Mouse (Mus musculus) hindbrain, embryonic 14.5 days (tissue): Measurements from ENCODE around the gene Cox19. TPM values are rescaled to one million over a fixed set of nuclear protein-coding genes. Genes with fewer than 3 reads are reported as not detected.
A peak's percentile ranks its signal among the peaks of the same experiment; 100 is the strongest.

ENCODE experiments used
- ATAC-seq: fragments of 200-750 bp; cut with Nextera tagmentation; 2 replicates; pipeline ENCODE4 v1.8.0; 2017; ENCODE audit warnings: moderate number of reproducible peaks, mild to moderate bottlenecking, moderate TSS enrichment, moderate library complexity; ENCODE audit not compliant: low FRiP score
- DNase-seq: peaks from one replicate; pipeline ENCODE4 v3.0.0-alpha.2; 2015; ENCODE audit warnings: low spot score
- H3K27ac ChIP-seq: fragments of 300-500 bp; sonication (generic); 2 replicates; pipeline ENCODE4 v1.5.1; 2014; ENCODE audit warnings: mild to moderate bottlenecking, moderate library complexity
- H3K27me3 ChIP-seq: fragments of 300-500 bp; sonication (generic); 2 replicates; pipeline ENCODE4 v1.6.1; 2014; ENCODE audit warnings: mild to moderate bottlenecking, low read length, mixed read lengths; ENCODE audit not compliant: control insufficient read depth, insufficient read depth
- H3K36me3 ChIP-seq: fragments of 300-500 bp; sonication (generic); replicated peaks from 2 replicates; pipeline ENCODE4 v1.6.1; 2014; ENCODE audit not compliant: control insufficient read depth, insufficient read depth
- H3K4me1 ChIP-seq: fragments of 300-500 bp; sonication (generic); replicated peaks from 2 replicates; pipeline ENCODE4 v1.6.1; 2014; ENCODE audit warnings: antibody characterized with exemption, low read length, mixed read lengths; ENCODE audit not compliant: control insufficient read depth, insufficient read depth
- H3K4me2 ChIP-seq: fragments of 300-500 bp; sonication (generic); replicated peaks from 2 replicates; pipeline ENCODE4 v1.6.1; 2014; ENCODE audit warnings: mild to moderate bottlenecking, moderate library complexity
- H3K4me3 ChIP-seq: fragments of 300-500 bp; sonication (generic); replicated peaks from 2 replicates; pipeline ENCODE4 v1.5.1; 2014; ENCODE audit warnings: mild to moderate bottlenecking, low read length
- H3K9ac ChIP-seq: fragments of 300-500 bp; sonication (generic); 2 replicates; pipeline ENCODE4 v1.6.1; 2014
- H3K9me3 ChIP-seq: fragments of 300-500 bp; sonication (generic); 2 replicates; pipeline ENCODE4 v1.6.1; 2016; ENCODE audit warnings: low read length; ENCODE audit not compliant: control insufficient read depth
- WGBS: fragments of 180-500 bp; shearing (Covaris S2); extraction: QIAGEN DNeasy Blood & Tissue Kit; methylation state at CpG from one replicate; pipeline ENCODE4 v1.1.7; 2014; 5-methylcytosine and 5-hydroxymethylcytosine counted together
- polyA plus RNA-seq: library from polyadenylated mRNA; unstranded; fragments of >200 nt; fragmentation: Nextera tagmentation; extraction: Ambion mirVana; gene quantifications from 2 replicates; pipeline ENCODE4 v1.2.1, GENCODE M21; 2014

Cox19 gene
- polyA plus RNA-seq, 1 experiment from 2014 or later: 110 TPM

- H3K27me3 ChIP-seq: peaks cover 40% of the 10 kb centered on the region
- H3K4me3 ChIP-seq: no peak overlapping the region
- DNase-seq (no peak), ATAC-seq (no peak)
- H3K4me2 ChIP-seq: no peak overlapping the region
- H3K36me3 ChIP-seq: no peaks in the 10 kb centered on the region
- WGBS: 61% methylated on average over 13 of the region's 13 CpGs
- H3K4me1 ChIP-seq: peaks cover 19% of the 10 kb centered on the region
- H3K9me3 ChIP-seq: no peaks in the 10 kb centered on the region
- no peak overlapping the region for H3K9ac ChIP-seq
- no peak overlapping the region for H3K27ac ChIP-seq
Observed at GRCm38 (mm10) chr5:139326111-139326696, 25.0 kb downstream of the Cox19 start.

DNA sequence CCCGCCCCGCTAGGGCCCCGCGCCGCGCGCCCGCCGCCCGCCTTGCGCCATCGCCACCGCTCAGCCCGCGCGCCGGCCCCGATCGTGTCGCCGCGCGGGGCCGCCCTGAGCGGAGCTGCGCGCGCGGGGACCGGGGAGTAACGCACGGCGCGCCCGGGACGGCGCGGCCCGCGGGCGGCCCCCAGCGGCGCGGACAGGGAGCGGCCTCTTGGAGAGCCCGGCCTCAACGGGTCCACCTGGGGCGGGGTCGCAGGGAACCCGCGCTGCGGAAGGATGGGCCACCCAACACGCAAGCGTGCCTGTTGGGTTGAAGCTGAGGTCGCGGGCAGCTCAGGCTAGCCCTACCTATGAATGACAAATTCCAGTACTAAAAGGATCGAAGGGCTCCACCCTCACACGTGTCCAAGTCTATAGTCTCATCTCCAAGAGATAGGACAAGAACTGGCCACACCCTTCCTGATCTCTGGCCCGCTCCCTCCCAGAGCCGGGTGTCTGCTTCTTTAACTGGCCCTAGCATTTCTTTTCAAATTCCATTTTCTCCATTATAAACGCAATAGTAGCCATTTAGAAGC is 25.7 kb downstream of the Cox19 start, which contains the start of gene Adap1:
Adap1 (minus strand) TSS at position 228 of the 572 bp plus-strand sequence.
- H3K36me3 ChIP-seq: no peaks in the 10 kb centered on the region
- peaks cover 19% of the 10 kb centered on the region for H3K4me1 ChIP-seq
- H3K4me2 ChIP-seq: peak within 1 kb of the TSS; percentile 77
- H3K4me3 ChIP-seq: peak within 1 kb of the TSS; percentile 80
- H3K9ac ChIP-seq: peak within 1 kb of the TSS; percentile 90
- DNase-seq (peak; percentile 65), ATAC-seq (peak; percentile 81)
- no peaks in the 10 kb centered on the region for H3K9me3 ChIP-seq
- peak within 1 kb of the TSS; percentile 74 for H3K27ac ChIP-seq
- H3K27me3 ChIP-seq: peaks cover 40% of the 10 kb centered on the region
- 3% methylated on average over 54 of the region's 61 CpGs for WGBS

GRCm38 (mm10) chr5:139324691-139325394 is 26.4 kb downstream of the Cox19 start:
- DNase-seq: peak; percentile 32
- Histone ChIP-seq H3K9me3 (no peaks in the 10 kb centered on the region), H3K4me3 (peak overlapping the region; percentile 80), H3K27ac (peak overlapping the region; percentile 74), H3K27me3 (peaks cover 39% of the 10 kb centered on the region), H3K9ac (peak overlapping the region; percentile 90), H3K36me3 (no peaks in the 10 kb centered on the region), H3K4me1 (peaks cover 19% of the 10 kb centered on the region), H3K4me2 (peak overlapping the region; percentile 77)
- WGBS: 2% methylated on average over 61 of the region's 62 CpGs
- peak; percentile 53 for ATAC-seq

- H3K4me1 ChIP-seq: peaks cover 19% of the 10 kb centered on the region
- H3K27ac ChIP-seq: no peak overlapping the region
- peak; percentile 33 for DNase-seq
- no peaks in the 10 kb centered on the region for H3K36me3 ChIP-seq
- H3K4me2 ChIP-seq: peak overlapping the region; percentile 77
- H3K9ac ChIP-seq: peak overlapping the region; percentile 90
- ATAC-seq: no peak
- no peaks in the 10 kb centered on the region for H3K9me3 ChIP-seq
- WGBS: 55% methylated on average over 5 of the region's 5 CpGs
- peak overlapping the region; percentile 80 for H3K4me3 ChIP-seq
- peaks cover 34% of the 10 kb centered on the region for H3K27me3 ChIP-seq
Observed at GRCm38 (mm10) chr5:139324045-139324491, 27.1 kb downstream of the Cox19 start.

DNA sequence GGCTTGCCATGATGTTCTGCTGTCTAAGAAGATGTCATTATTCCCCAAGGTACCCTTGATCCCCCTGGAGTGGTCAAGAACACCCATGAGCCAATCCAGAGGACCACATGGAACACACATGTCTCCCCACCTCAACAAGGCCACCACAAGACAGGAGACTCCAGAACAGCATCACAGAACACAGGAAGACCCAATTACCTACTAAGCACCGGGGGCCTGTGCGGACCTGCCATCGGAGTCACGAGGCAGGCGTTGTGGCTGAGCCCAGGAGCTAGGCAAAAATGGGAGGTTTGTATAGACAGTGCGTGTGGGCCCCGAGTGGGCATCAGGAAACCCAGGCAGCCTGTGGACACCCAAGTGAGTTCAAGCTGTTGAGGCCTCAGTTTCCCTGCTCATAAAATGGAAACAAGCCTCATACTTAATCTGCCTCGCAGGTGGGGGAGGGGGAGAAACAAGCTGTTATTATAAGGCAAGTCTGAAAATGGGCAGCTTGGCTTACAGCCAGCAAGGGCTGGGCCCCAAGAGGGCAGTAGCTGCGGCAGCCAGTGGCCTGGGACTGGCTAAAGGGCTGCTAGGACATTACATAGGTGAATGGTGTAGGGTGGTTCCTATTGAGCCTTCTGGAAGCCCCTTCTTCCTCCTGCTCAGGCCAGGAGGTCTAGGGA is 27.8 kb downstream of the Cox19 start:
- DNase-seq (no peak), ATAC-seq (no peak)
- Histone ChIP-seq H3K9me3 (no peaks in the 10 kb centered on the region), H3K27ac (no peak overlapping the region), H3K4me3 (peak overlapping the region; percentile 80; the same call in 1 of the 2 replicates), H3K36me3 (no peaks in the 10 kb centered on the region), H3K4me1 (peaks cover 19% of the 10 kb centered on the region), H3K9ac (peak overlapping the region; percentile 90; the same call in 1 of the 2 replicates), H3K27me3 (peaks cover 34% of the 10 kb centered on the region), H3K4me2 (peak overlapping the region; percentile 77)
- 83% methylated on average over 9 of the region's 9 CpGs for WGBS

DNA sequence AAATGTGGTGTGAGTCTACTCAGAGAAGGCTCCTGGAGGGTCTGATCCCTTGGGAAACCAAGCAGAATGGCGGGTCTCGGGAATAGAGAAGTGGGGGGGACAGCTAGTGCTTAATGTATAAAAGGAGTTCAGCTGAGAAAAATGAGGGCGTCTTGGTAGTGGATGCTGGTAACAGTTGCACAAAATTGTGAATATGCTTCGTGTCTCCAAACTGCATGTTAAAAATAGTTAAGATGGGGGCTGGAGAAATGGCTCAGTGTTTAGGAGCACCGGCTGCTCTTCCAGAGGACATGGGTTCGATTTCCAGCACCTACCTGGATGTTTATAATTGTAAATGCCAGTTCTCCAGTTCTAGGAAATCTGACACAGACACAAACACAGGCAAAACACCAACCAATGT is 29.9 kb downstream of the Cox19 start:
- no peak overlapping the region for H3K4me3 ChIP-seq
- ATAC-seq (no peak), DNase-seq (no peak)
- 82% methylated on average over 6 of the region's 6 CpGs for WGBS
- no peak overlapping the region for H3K4me2 ChIP-seq
- H3K4me1 ChIP-seq: peaks cover 19% of the 10 kb centered on the region
- H3K9me3 ChIP-seq: no peaks in the 10 kb centered on the region
- no peak overlapping the region for H3K9ac ChIP-seq
- no peak overlapping the region for H3K27ac ChIP-seq
- peaks cover 26% of the 10 kb centered on the region for H3K27me3 ChIP-seq
- no peaks in the 10 kb centered on the region for H3K36me3 ChIP-seq

GRCm38 (mm10) chr5:139320424-139320823 is 30.8 kb downstream of the Cox19 start:
- Histone ChIP-seq H3K9me3 (no peaks in the 10 kb centered on the region), H3K27ac (no peak overlapping the region), H3K4me1 (peaks cover 15% of the 10 kb centered on the region), H3K27me3 (peaks cover 18% of the 10 kb centered on the region), H3K4me2 (no peak overlapping the region), H3K36me3 (no peaks in the 10 kb centered on the region), H3K9ac (no peak overlapping the region), H3K4me3 (no peak overlapping the region)
- WGBS: 80% methylated on average over 7 of the region's 7 CpGs
- no peak for DNase-seq
- no peak for ATAC-seq

GRCm38 (mm10) chr5:139317751-139318504 is 33.3 kb downstream of the Cox19 start:
- H3K36me3 ChIP-seq: no peaks in the 10 kb centered on the region
- WGBS: 68% methylated on average over 21 of the region's 21 CpGs
- ATAC-seq (no peak), DNase-seq (no peak)
- H3K4me3 ChIP-seq: no peak overlapping the region
- H3K9me3 ChIP-seq: no peaks in the 10 kb centered on the region
- no peak overlapping the region for H3K4me2 ChIP-seq
- H3K27me3 ChIP-seq: no peaks in the 10 kb centered on the region
- H3K4me1 ChIP-seq: no peaks in the 10 kb centered on the region
- H3K27ac ChIP-seq: no peak overlapping the region
- H3K9ac ChIP-seq: no peak overlapping the region
